In genomic region chr19:47090550-47091156, GRCm38 (mm10) we compare ENCODE assay signal across 7 mouse cellular contexts. TPM values are rescaled to one million over a fixed set of nuclear protein-coding genes. Genes with fewer than 3 reads are reported as not detected.
DNase-seq lines count a peak whose midpoint lies in the region; ATAC-seq lines count a peak whose summit lies in the region.

Usmg5 (minus strand) TSS chr19:47090647.
Pdcd11 (plus strand) TSS chr19:47090768.

- H3K36me3 ChIP-seq in embryonic facial prominence, embryonic 11.5 days (replicated peaks; ENCODE audit: control insufficient read depth, insufficient read depth, low read depth, low read length), result no peaks in the 10 kb centered on the region
- peaks cover 58% of the 10 kb centered on the region for H3K36me3 ChIP-seq in limb, embryonic 10.5 days
- H3K36me3 ChIP-seq in midbrain, embryonic 13.5 days, result peaks cover 29% of the 10 kb centered on the region

- under 1% methylated on average over 56 of the region's 56 CpGs for WGBS in embryonic facial prominence, embryonic 11.5 days
- WGBS in limb, embryonic 10.5 days, result under 1% methylated on average over 56 of the region's 56 CpGs
- under 1% methylated on average over 56 of the region's 56 CpGs for WGBS in midbrain, embryonic 13.5 days

- peak; percentile 99 for ATAC-seq in embryonic facial prominence, embryonic 11.5 days (replicated peaks; ENCODE audit: insufficient number of reproducible peaks, low FRiP score, low TSS enrichment, low read depth)
- peak; percentile 98 for ATAC-seq in granulocyte monocyte progenitor cell, adult 5-6 weeks (replicated peaks; ENCODE audit: poor library complexity, severe bottlenecking)
- ATAC-seq in midbrain, embryonic 13.5 days, result peak; percentile 100

- peak within 1 kb of the TSS; percentile 93 for H3K9ac ChIP-seq in embryonic facial prominence, embryonic 11.5 days (replicated peaks; ENCODE audit: low read length)
- H3K9ac ChIP-seq in midbrain, embryonic 13.5 days (replicated peaks), result peak within 1 kb of the TSS; percentile 93

- H3K4me1 ChIP-seq in embryonic facial prominence, embryonic 11.5 days (ENCODE audit: control insufficient read depth, insufficient read depth, low read length), result no peaks in the 10 kb centered on the region
- H3K4me1 ChIP-seq in limb, embryonic 10.5 days, result peaks cover 12% of the 10 kb centered on the region
- H3K4me1 ChIP-seq in midbrain, embryonic 13.5 days (replicated peaks), result peaks cover 31% of the 10 kb centered on the region

- no peaks in the 10 kb centered on the region for H3K27me3 ChIP-seq in embryonic facial prominence, embryonic 11.5 days (ENCODE audit: control insufficient read depth, insufficient read depth, low read length)
- no peaks in the 10 kb centered on the region for H3K27me3 ChIP-seq in limb, embryonic 10.5 days (ENCODE audit: low read depth, poor library complexity, severe bottlenecking)
- no peaks in the 10 kb centered on the region for H3K27me3 ChIP-seq in midbrain, embryonic 13.5 days

- H3K4me3 ChIP-seq in embryonic facial prominence, embryonic 11.5 days (ENCODE audit: low read depth, low read length), result peak within 1 kb of the TSS; percentile 90
- H3K4me3 ChIP-seq in limb, embryonic 10.5 days, result peak within 1 kb of the TSS; percentile 93
- peak within 1 kb of the TSS; percentile 95 for H3K4me3 ChIP-seq in midbrain, embryonic 13.5 days (replicated peaks)

- peak within 1 kb of the TSS; percentile 50 for H3K4me2 ChIP-seq in embryonic facial prominence, embryonic 11.5 days (ENCODE audit: low read depth, low read length)
- peak within 1 kb of the TSS; percentile 81 for H3K4me2 ChIP-seq in midbrain, embryonic 13.5 days (replicated peaks)

- H3K27ac ChIP-seq in embryonic facial prominence, embryonic 11.5 days (replicated peaks; ENCODE audit: low read depth, low read length), result peak within 1 kb of the TSS; percentile 48
- H3K27ac ChIP-seq in limb, embryonic 10.5 days, result peak within 1 kb of the TSS; percentile 92
- peak within 1 kb of the TSS; percentile 88 for H3K27ac ChIP-seq in midbrain, embryonic 13.5 days

- DNase-seq in adrenal gland, postnatal 14 days, result peak; percentile 98
- DNase-seq in embryonic facial prominence, embryonic 11.5 days (ENCODE audit: low spot score), result peak; percentile 98
- peak; percentile 95 for DNase-seq in kidney, adult 11 months
- peak; percentile 98 for DNase-seq in limb, embryonic 10.5 days (ENCODE audit: low spot score)
- DNase-seq in spleen, adult 12 weeks (ENCODE audit: low spot score), result peak; percentile 82

- H3K9me3 ChIP-seq in embryonic facial prominence, embryonic 11.5 days (replicated peaks; ENCODE audit: control insufficient read depth, low read length), result no peaks in the 10 kb centered on the region
- H3K9me3 ChIP-seq in limb, embryonic 10.5 days (replicated peaks), result no peaks in the 10 kb centered on the region
- no peaks in the 10 kb centered on the region for H3K9me3 ChIP-seq in midbrain, embryonic 13.5 days

RNA-seq across cellular contexts. Expression of gene Usmg5, which starts in this region (rescaled TPM):
- 939 and 985 TPM in 2 replicates for total RNA-seq in adrenal gland, postnatal 14 days (2021)
- polyA plus RNA-seq in embryonic facial prominence, embryonic 11.5 days (2014; fragmentation: Nextera tagmentation; extraction: Ambion mirVana), result 1,038 and 1,047 TPM in 2 replicates
- total RNA-seq in granulocyte monocyte progenitor cell, adult 5-6 weeks (2014; fragmentation: Nextera tagmentation), result 747 and 798 TPM in 2 replicates
- total RNA-seq in granulocyte monocyte progenitor cell, adult 5-6 weeks (2017), result 493 and 868 TPM in 2 replicates
- 1,161 and 1,186 TPM in 2 replicates for polyA plus RNA-seq in limb, embryonic 10.5 days (2016; fragmentation: Nextera tagmentation; extraction: Ambion mirVana)
- 1,460 and 1,506 TPM in 2 replicates for polyA plus RNA-seq in midbrain, embryonic 13.5 days (2015; fragmentation: Nextera tagmentation; extraction: Ambion mirVana)

RNA-seq across cellular contexts. Expression of gene Pdcd11, which starts in this region (rescaled TPM):
- total RNA-seq in adrenal gland, postnatal 14 days (2021), result 23.4 and 24.5 TPM in 2 replicates
- 8.9 and 9.3 TPM in 2 replicates for polyA plus RNA-seq in embryonic facial prominence, embryonic 11.5 days (2014; fragmentation: Nextera tagmentation; extraction: Ambion mirVana)
- 21.6 and 24.7 TPM in 2 replicates for total RNA-seq in granulocyte monocyte progenitor cell, adult 5-6 weeks (2014; fragmentation: Nextera tagmentation)
- 23.8 and 29.3 TPM in 2 replicates for total RNA-seq in granulocyte monocyte progenitor cell, adult 5-6 weeks (2017)
- polyA plus RNA-seq in limb, embryonic 10.5 days (2016; fragmentation: Nextera tagmentation; extraction: Ambion mirVana), result 13.8 and 14.5 TPM in 2 replicates
- 7.7 and 8.0 TPM in 2 replicates for polyA plus RNA-seq in midbrain, embryonic 13.5 days (2015; fragmentation: Nextera tagmentation; extraction: Ambion mirVana)

Comparison
In these comparisons a context has a peak if more than half of its experiments do, and no peak if none do; other contexts are left out.
1. Peak in every context shown above with its lines: DNase-seq, ATAC-seq, H3K4me3 ChIP-seq and H3K27ac ChIP-seq.